Mouse (Mus musculus): ENCODE measurements around the gene Lcat. TPM values are rescaled to one million over a fixed set of nuclear protein-coding genes. Genes with fewer than 3 reads are reported as not detected.
"Not testable (repeated sequence)": the region's sequence is repeated elsewhere in the genome, so short reads cannot be mapped to it uniquely, and the experiment has no call there.

Lcat gene
- under 1 TPM in 2 of 4 experiments, not detected in 2; 0.24 to 0.78 TPM for total RNA-seq (2022)

GRCm38 (mm10) chr8:105943321-105943739, at the start of gene Lcat:
Gene Lcat (minus strand): TSS chr8:105943382.
- DNase-seq (ENCODE audit: low spot score in 2 of 2), result no peak

DNA sequence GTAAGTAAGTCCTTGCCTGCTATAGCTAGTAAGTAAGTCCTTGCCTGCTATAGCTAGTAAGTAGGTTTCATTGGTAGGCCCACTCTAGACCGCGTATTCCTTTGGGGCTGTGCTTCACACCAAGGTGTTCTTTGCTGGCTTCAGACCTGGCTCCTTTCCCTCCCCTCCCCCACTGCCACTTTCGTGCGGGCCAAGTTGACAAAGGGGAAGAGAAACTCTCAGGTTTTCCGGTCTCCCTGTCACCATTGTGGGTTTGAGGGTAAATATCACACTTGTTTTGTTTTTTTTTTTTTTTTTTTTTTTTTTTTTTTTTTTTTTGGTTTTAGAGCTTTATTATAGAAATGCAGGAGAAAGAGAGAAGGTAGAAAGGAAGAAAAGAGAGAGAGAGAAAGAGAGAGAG, 49.3 kb upstream of the Lcat start:
- DNase-seq (ENCODE audit: low spot score in 2 of 2), result no peak

DNA sequence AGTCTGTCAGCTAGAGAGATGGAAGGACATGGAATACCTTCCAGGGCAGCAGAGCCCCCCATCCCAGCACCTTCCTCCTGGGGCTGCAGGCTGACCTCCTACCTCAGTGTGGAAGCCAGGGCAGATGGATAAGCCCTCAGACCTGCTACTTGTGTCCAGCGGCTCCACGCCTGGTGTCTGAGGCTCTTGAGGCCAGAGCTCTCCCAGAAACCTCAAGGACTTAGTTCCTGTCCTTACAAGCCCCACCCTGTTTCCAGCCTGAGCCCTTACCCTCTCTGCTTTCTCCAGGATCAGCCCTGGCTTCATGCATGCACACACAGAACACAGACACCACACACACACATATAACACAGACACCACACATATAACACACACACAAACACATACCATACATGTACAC, 48.4 kb upstream of the Lcat start:
- DNase-seq (ENCODE audit: low spot score in 2 of 2), result no peak

DNA sequence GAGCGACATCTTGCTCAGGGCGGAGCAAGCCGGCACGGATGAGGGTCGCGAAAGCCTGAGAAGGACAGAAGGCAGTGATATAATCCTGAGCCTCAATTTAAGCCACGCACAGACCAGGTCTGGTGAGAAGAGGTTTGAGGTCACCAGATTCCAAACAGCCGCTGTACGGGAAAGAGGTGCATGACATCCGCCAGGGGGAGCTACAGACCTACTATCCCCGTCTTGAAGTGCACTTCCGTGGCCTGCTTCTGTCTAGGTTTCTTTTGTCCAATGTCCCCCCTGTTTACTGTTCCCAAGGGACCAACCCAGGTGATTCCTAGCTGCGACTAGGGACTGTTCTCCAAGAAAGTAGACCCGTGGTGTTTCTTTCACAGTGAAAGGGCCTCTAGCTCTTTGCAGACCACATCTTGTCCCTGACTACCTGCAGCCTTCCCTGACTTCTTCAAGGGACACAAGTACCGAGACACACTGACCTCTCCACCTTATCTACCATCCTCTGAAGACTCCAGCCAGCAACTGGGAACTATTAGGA, 47.7 kb upstream of the Lcat start, which contains the start of gene Dus2:
TSS of gene Dus2 (plus strand) at position 482 of the 532 bp plus-strand sequence.
- DNase-seq (ENCODE audit: low spot score in 2 of 2), result peak; percentile 44 to 52

DNA sequence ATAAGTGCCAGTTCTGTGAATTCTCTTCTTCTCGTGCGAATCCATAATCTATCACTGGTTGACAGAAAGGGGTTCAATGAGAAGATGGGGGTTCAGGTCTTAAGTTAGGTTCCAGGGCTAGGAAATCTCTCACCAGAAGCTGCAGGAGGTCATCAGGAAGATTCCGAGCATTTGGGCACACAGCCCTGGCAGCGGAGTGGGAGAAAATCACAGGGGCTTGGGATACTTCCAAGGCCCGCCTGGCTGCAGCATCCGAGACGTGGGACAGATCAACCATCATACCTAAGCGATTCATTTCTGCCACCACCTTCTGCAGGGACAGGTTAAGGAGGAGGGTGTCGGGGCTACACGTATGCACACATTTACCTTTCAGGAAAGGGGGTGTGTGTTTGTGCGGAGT, 45.4 kb upstream of the Lcat start:
- DNase-seq (ENCODE audit: low spot score in 2 of 2), result no peak

GRCm38 (mm10) chr8:105983406-105983805, 40.2 kb upstream of the Lcat start:
- DNase-seq (ENCODE audit: low spot score in 2 of 2), result not testable (repeated sequence)

GRCm38 (mm10) chr8:105981146-105981545, 38.0 kb upstream of the Lcat start:
- DNase-seq (ENCODE audit: low spot score in 2 of 2), result no peak

DNA sequence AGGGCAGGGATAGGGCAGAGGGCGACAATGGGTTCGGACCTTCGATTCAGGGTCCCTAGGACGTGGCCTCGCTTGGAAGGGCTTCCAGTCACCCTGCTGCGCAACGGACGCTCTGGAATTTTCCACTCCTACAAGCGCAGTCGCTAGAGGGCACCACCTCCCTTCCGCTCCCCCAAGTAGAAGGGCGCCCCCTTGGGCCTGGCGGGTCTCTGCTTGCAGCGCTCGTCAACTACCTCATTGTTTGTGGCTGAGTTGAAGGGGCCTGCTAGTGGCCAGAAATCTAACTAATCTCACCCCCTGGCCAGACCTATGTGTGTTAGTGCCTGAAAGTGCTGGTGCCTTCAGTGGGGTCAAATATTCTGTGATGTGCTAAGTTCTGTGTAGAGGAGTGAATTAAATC, 36.1 kb upstream of the Lcat start, which contains the start of gene Dpep3:
TSS of gene Dpep3 (minus strand) at position 105 of the 400 bp plus-strand sequence.
- no peak for DNase-seq (ENCODE audit: low spot score in 2 of 2)

- DNase-seq (ENCODE audit: low spot score in 2 of 2), result no peak
These were observed 32.2 kb upstream of the Lcat start for GRCm38 (mm10) chr8:105975363-105975762.

GRCm38 (mm10) chr8:105971019-105971720, 28.0 kb upstream of the Lcat start:
- no peak for DNase-seq (ENCODE audit: low spot score in 2 of 2)

DNA sequence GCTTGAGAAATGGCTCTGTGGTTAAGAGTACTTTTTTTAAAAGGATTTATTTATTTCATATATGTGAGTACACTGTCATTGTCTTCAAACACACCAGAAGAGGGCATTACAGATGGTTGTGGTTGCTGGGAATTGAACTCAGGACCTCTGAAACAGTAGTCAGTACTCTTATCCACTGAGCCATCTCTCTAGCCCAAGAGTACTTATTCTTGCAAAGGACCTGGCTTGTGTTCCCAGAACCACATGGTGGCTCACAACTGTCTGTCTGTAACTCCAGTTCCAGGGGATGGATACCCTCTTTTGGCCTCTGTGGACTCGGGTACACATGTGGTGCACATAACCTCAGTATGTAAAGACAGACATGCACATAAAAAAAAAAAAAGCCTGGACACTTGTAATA, 26.2 kb upstream of the Lcat start:
- no peak for DNase-seq (ENCODE audit: low spot score in 2 of 2)

DNA sequence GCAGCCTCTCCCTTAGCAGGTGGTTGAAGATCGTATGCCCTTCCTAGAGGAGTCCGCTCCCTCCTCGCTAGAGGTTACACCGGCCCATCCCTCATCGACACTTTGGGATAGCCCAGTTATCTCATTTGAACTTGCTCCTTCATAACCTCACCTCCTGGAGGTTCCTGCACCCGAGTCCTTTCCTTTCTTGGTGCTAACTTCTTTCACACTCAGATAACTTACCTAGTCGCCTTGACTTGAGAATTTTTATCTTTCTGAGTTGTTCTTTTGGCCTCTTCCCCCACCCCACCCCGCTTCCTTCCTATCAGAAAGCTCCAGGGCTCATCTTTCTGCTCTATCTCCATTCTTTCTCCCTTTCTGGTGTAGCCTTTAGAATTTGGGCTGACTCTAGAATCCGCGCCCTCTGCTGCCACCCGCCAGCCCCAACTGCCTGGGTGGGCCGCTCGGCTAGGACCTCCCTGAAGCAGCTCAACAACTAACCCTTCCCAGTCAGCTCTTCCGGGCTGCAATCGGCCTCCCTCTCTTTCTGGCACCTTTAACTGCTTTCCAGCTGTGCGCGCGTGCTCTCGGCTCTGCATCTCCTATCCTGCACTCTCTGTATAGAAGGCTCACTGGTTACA, 23.6 kb upstream of the Lcat start:
- DNase-seq (ENCODE audit: low spot score in 2 of 2), result no peak

GRCm38 (mm10) chr8:105965905-105966341, 22.7 kb upstream of the Lcat start, which contains the start of gene Slc12a4:
Gene Slc12a4 (minus strand): TSS chr8:105966097.
- DNase-seq (ENCODE audit: low spot score in 2 of 2), result peak; percentile 62 to 64

GRCm38 (mm10) chr8:105965266-105965904, 22.2 kb upstream of the Lcat start:
- peak; percentile 39 to 40 for DNase-seq (ENCODE audit: low spot score in 2 of 2)

- DNase-seq (ENCODE audit: low spot score in 2 of 2), result no peak
These were observed 21.5 kb upstream of the Lcat start for GRCm38 (mm10) chr8:105964506-105965265.

DNA sequence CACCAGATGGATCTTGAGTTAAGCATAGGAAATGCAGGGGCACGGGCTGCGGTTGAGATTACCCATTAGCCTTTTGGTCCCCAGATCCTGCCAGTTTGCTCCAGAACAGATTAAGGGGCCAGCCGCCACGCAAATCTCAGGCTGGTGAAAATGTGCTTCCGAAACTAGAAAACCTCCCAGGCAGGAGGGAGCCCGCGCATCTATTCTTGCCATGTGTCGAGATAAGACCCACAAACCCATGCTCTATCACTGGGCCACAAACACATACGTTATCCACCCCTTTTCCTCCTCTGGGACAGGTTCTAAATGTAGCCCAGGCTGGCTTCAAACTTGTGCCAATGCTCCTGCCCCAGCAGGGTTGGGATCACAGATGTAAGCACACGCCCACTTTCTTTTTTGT, 18.4 kb upstream of the Lcat start:
- no peak for DNase-seq (ENCODE audit: low spot score in 2 of 2)

DNA sequence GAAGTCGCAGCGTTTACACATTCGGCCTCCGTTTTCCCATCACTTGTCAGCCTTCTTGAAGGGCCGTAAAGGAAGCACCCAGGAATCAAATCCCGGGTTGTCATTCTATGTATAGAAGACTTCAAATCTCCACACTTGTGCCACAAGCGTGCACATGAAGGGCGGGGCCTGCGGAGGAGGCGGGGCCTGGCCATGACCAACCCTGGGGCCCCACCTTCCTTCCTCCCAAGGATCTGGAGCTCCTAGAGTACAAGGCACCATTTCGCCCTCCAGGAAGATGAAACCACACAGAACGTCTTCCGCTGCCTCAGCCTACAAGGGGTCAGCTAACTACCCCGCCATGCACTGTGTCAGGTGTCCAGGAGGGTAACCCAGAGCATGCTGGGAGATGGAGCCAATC, 17.9 kb upstream of the Lcat start:
- DNase-seq (ENCODE audit: low spot score in 2 of 2), result no peak

- DNase-seq (ENCODE audit: low spot score in 2 of 2), result peak; percentile 87 to 96
These were observed 16.2 kb upstream of the Lcat start for GRCm38 (mm10) chr8:105959350-105959749.

DNA sequence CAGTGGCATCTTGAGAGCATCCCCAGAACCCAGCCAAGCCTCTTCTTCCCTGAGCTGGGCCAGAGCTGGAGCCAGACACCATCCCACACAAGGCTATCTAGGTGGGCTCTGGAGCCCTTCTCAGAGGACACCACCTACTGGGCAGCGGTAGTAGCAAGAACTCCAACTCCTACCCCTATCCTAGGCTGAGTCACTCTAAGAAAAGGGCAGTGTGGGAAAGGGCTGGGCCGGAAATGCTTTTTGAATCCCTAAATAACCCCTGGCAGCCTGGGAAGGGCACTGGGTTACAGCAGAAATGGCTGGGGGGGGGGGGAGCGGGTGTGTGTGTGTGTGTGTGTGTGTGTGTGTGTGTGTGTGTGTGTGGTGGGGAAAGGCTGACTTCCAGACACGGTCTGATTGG, 14.6 kb upstream of the Lcat start:
- DNase-seq (ENCODE audit: low spot score in 2 of 2), result peak in 1 of 2 experiments; percentile 41

GRCm38 (mm10) chr8:105956556-105956955, 13.4 kb upstream of the Lcat start:
- DNase-seq (ENCODE audit: low spot score in 2 of 2), result no peak

- DNase-seq (ENCODE audit: low spot score in 2 of 2), result no peak
These were observed 8.0 kb upstream of the Lcat start for GRCm38 (mm10) chr8:105951057-105951659.
